Mouse (Mus musculus) embryonic facial prominence, embryonic 14.5 days (tissue): ENCODE data around the gene Ccdc102a. TPM values are rescaled to one million over a fixed set of nuclear protein-coding genes. Genes with fewer than 3 reads are reported as not detected.

ENCODE experiments used
- polyA plus RNA-seq: library from polyadenylated mRNA; unstranded; fragments of >200 nt; fragmentation: Nextera tagmentation; extraction: Ambion mirVana; gene quantifications from 2 replicates; pipeline ENCODE4 v1.2.1, GENCODE M21; 2014

The Ccdc102a gene
- polyA plus RNA-seq, 1 experiment from 2014 or later: 38.5 TPM

Other genes starting within 250 kb of the Ccdc102a start
- gene Pllp, start 221.8 kb downstream of the Ccdc102a start, polyA plus RNA-seq: 4.6 and 8.1 TPM in 2 replicates
- not detected in 2 replicates for gene Ccl22, start 172.5 kb downstream of the Ccdc102a start, polyA plus RNA-seq
- 7.9 and 8.3 TPM in 2 replicates for gene Cx3cl1, start 146.1 kb downstream of the Ccdc102a start, polyA plus RNA-seq
- gene Ccl17, start 107.6 kb downstream of the Ccdc102a start, polyA plus RNA-seq: 0.60 and 0.63 TPM in 2 replicates
- gene Coq9, start 79.8 kb downstream of the Ccdc102a start, polyA plus RNA-seq: 73.8 and 77.9 TPM in 2 replicates
- gene Ciapin1, start 79.7 kb downstream of the Ccdc102a start, polyA plus RNA-seq: 72.2 and 79.5 TPM in 2 replicates
- 121 and 129 TPM in 2 replicates for gene Polr2c, start 60.6 kb downstream of the Ccdc102a start, polyA plus RNA-seq
- gene Dok4, start 41.8 kb downstream of the Ccdc102a start, polyA plus RNA-seq: 30.6 and 31.6 TPM in 2 replicates
- gene Adgrg5, start 5.6 kb upstream of the Ccdc102a start, polyA plus RNA-seq: 0.21 TPM in 2 replicates
- gene Adgrg1, start 56.7 kb upstream of the Ccdc102a start, polyA plus RNA-seq: 16.3 and 18.8 TPM in 2 replicates
- gene Adgrg3, start 99.6 kb upstream of the Ccdc102a start, polyA plus RNA-seq: 3.3 and 3.6 TPM in 2 replicates
- gene Drc7, start 137.0 kb upstream of the Ccdc102a start, polyA plus RNA-seq: 0.47 and 0.60 TPM in 2 replicates
- 18.6 and 20.8 TPM in 2 replicates for gene Katnb1, start 163.1 kb upstream of the Ccdc102a start, polyA plus RNA-seq